Mouse (Mus musculus) liver, adult 10 weeks (tissue): Measurements from ENCODE around the gene Mcat. TPM values are rescaled to one million over a fixed set of nuclear protein-coding genes. Genes with fewer than 3 reads are reported as not detected.

ENCODE experiments used
- polyA plus RNA-seq: library from polyadenylated mRNA; stranded (reverse); fragments of 350-450 nt; fragmentation: Illumina TruSeq; extraction: RNeasy Lipid Tissue Mini Kit (QIAGEN cat#74804); gene quantifications from one replicate; pipeline ENCODE4 v1.2.3, GENCODE M21; 2014; ENCODE audit warnings: low read depth, low replicate concordance

Mcat gene
- polyA plus RNA-seq, result 3.3 TPM

DNA sequence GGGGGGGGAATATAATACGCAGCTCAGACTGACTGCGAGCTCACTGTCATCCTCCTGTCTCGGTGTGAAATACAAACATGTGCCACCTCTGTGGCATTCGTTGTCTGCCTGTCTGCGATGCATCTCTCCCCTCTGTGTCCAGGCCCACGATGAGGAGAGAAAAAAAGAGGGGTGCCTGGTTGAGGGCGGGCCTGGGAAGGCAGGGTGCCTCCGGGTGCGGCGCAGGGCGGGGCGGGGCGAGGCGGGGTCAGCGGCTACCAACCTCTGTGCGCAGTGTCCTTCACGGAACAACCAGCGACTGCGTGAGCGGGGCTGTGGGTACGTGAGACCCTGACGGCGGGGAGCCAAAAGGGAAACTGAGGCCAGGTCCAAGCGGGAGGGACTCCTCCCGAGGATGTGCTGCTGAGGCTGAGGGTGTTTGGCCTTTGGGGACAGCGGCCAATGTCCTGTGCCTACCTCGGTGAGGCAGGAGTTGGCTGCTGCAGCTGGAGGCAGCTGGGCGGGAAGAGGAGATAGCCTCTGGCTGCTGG is at the start of gene Mcat, which contains the start of gene Tspo:
TSS of gene Mcat (minus strand) at position 461 of the 530 bp plus-strand sequence.
TSS of gene Tspo (plus strand) at position 266 of the 530 bp plus-strand sequence.

DNA sequence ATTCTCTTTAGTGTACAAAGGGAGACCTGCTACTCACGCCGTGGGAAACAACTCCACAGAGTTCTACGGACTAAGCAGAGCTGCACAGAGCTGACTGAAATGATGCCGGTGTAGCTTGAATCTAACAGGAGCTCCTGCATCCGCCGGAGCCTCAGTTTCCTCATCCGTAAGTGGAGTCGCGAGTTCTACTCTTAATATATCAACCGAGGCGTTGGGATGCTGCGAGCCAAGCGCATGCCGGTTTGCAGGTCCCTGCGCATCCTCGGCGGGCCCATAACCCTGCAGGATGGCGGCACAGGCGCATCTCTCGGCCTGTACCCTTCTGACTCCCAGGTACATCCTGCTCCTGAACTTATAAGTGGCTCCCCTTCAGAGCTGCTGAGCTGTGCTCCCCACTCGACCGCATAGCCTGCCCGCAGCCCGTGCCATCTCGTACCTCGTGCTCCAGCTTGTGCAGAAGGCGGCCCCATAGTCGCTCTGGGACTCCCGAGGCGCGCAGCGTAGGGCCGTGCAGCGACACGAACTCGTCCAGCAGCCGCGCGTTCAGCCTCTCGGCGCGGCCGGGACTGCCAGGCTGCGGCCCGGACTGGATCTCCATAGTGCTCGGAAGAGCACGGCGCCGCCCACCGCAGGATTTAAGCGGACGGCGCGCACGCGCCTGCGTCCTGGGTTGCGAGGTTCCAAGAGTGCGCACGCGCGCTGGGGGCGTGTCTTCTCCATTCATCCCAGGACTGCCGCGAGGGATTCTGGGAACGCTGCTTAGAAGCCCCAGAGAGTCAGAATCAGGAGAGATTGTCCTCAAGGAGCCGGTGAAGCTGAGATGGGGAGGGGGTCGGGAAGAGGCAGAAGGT is 31.2 kb upstream of the Mcat start, which contains the start of gene Ttll12:
TSS of gene Ttll12 (minus strand) at position 645 of the 851 bp plus-strand sequence.

DNA sequence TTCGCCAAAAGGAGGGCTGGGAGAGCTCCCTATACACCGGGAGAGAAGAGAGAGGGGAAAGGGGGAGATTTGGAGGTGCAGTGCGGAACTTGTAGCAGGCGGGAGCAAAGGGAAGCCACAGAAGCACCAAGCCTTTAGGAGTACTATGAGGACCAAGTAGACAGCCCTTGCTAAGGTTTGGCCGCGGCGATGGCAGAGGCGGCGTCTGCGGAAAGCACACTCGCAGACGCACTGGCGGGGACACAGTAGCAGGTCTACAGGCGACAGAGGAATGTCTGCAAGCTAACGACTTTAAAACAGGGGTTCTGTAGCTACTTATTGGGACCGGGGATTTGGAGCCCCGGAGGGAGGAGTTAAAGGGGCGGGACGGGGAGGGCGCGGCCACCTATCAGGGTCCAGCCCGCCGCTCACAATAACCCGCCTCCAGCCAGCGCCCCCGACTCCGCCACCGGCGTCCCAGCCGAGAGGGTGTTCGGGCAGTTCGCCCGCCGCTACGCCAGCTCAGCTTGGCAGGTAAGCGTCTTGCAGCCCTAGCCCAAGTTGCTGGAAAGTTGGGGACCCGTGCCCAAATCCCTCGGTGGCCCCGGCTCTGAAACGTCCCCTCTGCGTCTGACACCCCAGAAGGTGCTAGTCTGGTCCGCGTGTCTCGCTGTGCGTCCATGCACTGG is 37.0 kb downstream of the Mcat start, which contains the start of gene Bik:
TSS of gene Bik (plus strand) at position 439 of the 668 bp plus-strand sequence.

DNA sequence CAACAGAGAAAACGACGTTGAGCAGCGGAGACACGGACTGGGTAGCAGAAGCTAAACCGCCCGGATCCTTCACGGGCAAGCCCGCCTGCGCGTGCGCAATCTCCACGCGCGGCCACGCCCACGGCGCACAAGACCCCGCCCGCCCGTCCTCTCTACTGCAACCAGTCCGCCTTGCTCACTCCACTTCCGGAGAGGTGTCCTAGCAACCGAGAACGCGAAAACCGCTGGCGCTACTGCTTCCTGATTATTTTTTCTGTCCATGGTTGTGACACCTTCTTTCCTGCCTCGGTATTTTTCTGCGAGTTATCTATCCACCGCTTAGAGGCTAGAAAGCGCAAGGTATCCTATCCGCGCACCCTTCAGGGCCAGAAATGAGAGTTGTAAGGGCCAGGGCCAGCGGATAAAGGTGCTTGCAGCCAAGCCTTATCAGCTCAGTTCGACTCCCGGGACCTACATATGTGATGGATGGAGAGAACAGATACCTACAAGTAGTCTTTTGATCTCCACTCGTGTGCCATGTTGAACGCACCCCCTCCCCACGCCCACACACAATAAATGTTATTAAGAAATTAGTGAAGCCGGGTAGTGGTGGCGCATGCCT is 52.7 kb downstream of the Mcat start, which contains the start of gene Ttll1:
TSS of gene Ttll1 (minus strand) at position 89 of the 601 bp plus-strand sequence.

Other genes with a start within 250 kb of the Mcat start
- gene Arfgap3, start 213.5 kb downstream of the Mcat start, polyA plus RNA-seq, result 2.5 TPM
- gene Pacsin2, start 99.2 kb downstream of the Mcat start, polyA plus RNA-seq, result 17.5 TPM
- gene Ttll1, start 52.9 kb downstream of the Mcat start, polyA plus RNA-seq, result 1.0 TPM
- gene Bik, start 36.9 kb downstream of the Mcat start, polyA plus RNA-seq, result 0.90 TPM
- gene Tspo, start 195 bp downstream of the Mcat start, polyA plus RNA-seq, result 2.5 TPM
- 0.34 TPM for gene Ttll12, start 31.4 kb upstream of the Mcat start, polyA plus RNA-seq
- gene Scube1, start 161.2 kb upstream of the Mcat start, polyA plus RNA-seq, result not detected
- not detected for gene Mpped1, start 215.7 kb upstream of the Mcat start, polyA plus RNA-seq